Mouse (Mus musculus): ENCODE results near the gene Tesk1.

Tesk1 gene

GRCm38 (mm10) chr4:43441639-43442038 is at the start of gene Tesk1:
TSS of gene Tesk1 (plus strand) at chr4:43441939.
- in situ Hi-C loops (cut with MboI, MseI): loop anchor here (5.0 to 25.0 kb wide), 5 partner anchors 36 to 1729 kb away; partner anchors contain the start of genes Dctn3 (in 2 of the 2), Fancg (in 1 of the 2), Rpp25l (in 1 of the 2) and Sit1 (in 1 of the 2)

GRCm38 (mm10) chr4:43394345-43394891 is 47.3 kb upstream of the Tesk1 start:
- in situ Hi-C loops (cut with MboI, MseI): no loop called here

GRCm38 (mm10) chr4:43395147-43395546 is 46.6 kb upstream of the Tesk1 start:
- in situ Hi-C loops (cut with MboI, MseI): no loop called here

GRCm38 (mm10) chr4:43395836-43396235 is 45.9 kb upstream of the Tesk1 start:
- in situ Hi-C loops (cut with MboI, MseI): no loop called here

- in situ Hi-C loops (cut with MboI, MseI): no loop called here
Observed at GRCm38 (mm10) chr4:43396381-43396780, 45.4 kb upstream of the Tesk1 start.

- in situ Hi-C loops (cut with MboI, MseI): no loop called here
Observed at GRCm38 (mm10) chr4:43398014-43398413, 43.7 kb upstream of the Tesk1 start.

GRCm38 (mm10) chr4:43398829-43399331 is 42.9 kb upstream of the Tesk1 start:
- in situ Hi-C loops (cut with MboI, MseI): no loop called here

GRCm38 (mm10) chr4:43399391-43400131 is 42.2 kb upstream of the Tesk1 start:
- in situ Hi-C loops (cut with MboI, MseI): loop anchor here in 1 of 2 experiments (10.0 kb wide), 1 partner anchor 125 kb away; no protein-coding TSS in a partner anchor

GRCm38 (mm10) chr4:43400976-43401375 is 40.8 kb upstream of the Tesk1 start:
- in situ Hi-C loops (cut with MboI, MseI): loop anchor here in 1 of 2 experiments (10.0 kb wide), 1 partner anchor 126 kb away; no protein-coding TSS in a partner anchor

- in situ Hi-C loops (cut with MboI, MseI): loop anchor here in 1 of 2 experiments (10.0 kb wide), 1 partner anchor 127 kb away; no protein-coding TSS in a partner anchor
Observed at GRCm38 (mm10) chr4:43401486-43401885, 40.3 kb upstream of the Tesk1 start.

- in situ Hi-C loops (cut with MboI, MseI): loop anchor here in 1 of 2 experiments (10.0 kb wide), 1 partner anchor 127 kb away; no protein-coding TSS in a partner anchor
Observed at GRCm38 (mm10) chr4:43402212-43402611, 39.5 kb upstream of the Tesk1 start.

GRCm38 (mm10) chr4:43404697-43405096 is 37.0 kb upstream of the Tesk1 start:
- in situ Hi-C loops (cut with MboI, MseI): loop anchor here in 1 of 2 experiments (10.0 kb wide), 1 partner anchor 130 kb away; no protein-coding TSS in a partner anchor

- in situ Hi-C loops (cut with MboI, MseI): loop anchor here in 1 of 2 experiments (10.0 kb wide), 1 partner anchor 132 kb away; no protein-coding TSS in a partner anchor
Observed at GRCm38 (mm10) chr4:43406162-43406971, 35.4 kb upstream of the Tesk1 start.

- in situ Hi-C loops (cut with MboI, MseI): loop anchor here in 1 of 2 experiments (10.0 kb wide), 1 partner anchor 132 kb away; no protein-coding TSS in a partner anchor
Observed at GRCm38 (mm10) chr4:43407071-43407920, 34.4 kb upstream of the Tesk1 start.

GRCm38 (mm10) chr4:43414761-43415160 is 27.0 kb upstream of the Tesk1 start:
- in situ Hi-C loops (cut with MboI, MseI): no loop called here

- in situ Hi-C loops (cut with MboI, MseI): no loop called here
Observed at GRCm38 (mm10) chr4:43415221-43416070, 26.3 kb upstream of the Tesk1 start.

- in situ Hi-C loops (cut with MboI, MseI): no loop called here
Observed at GRCm38 (mm10) chr4:43416071-43416490, 25.7 kb upstream of the Tesk1 start.

GRCm38 (mm10) chr4:43417269-43418062 is 24.3 kb upstream of the Tesk1 start:
- in situ Hi-C loops (cut with MboI, MseI): no loop called here

GRCm38 (mm10) chr4:43418450-43418849 is 23.3 kb upstream of the Tesk1 start:
- in situ Hi-C loops (cut with MboI, MseI): no loop called here

Data from T-helper 17 cell (primary cell).